Mouse (Mus musculus) forebrain, embryonic 15.5 days (tissue): ENCODE measurements around the gene Smco4. TPM values are rescaled to one million over a fixed set of nuclear protein-coding genes. Genes with fewer than 3 reads are reported as not detected.

Experiments
- ATAC-seq: fragments of 200-750 bp; cut with Nextera tagmentation; replicated peaks from 2 replicates; pipeline ENCODE4 v1.8.0; 2017; ENCODE audit warnings: mild to moderate bottlenecking, moderate TSS enrichment, moderate library complexity
- H3K27ac ChIP-seq: fragments of 300-500 bp; sonication (generic); replicated peaks from 2 replicates; pipeline ENCODE4 v1.5.1; 2015; ENCODE audit warnings: mild to moderate bottlenecking, inconsistent platforms
- H3K27me3 ChIP-seq: fragments of 300-500 bp; sonication (generic); 2 replicates; pipeline ENCODE4 v1.6.1; 2015; ENCODE audit warnings: inconsistent platforms
- H3K36me3 ChIP-seq: fragments of 300-500 bp; sonication (generic); 2 replicates; pipeline ENCODE4 v1.6.1; 2015; ENCODE audit warnings: mild to moderate bottlenecking, inconsistent platforms
- H3K4me1 ChIP-seq: fragments of 300-500 bp; sonication (generic); 2 replicates; pipeline ENCODE4 v1.6.1; 2015; ENCODE audit warnings: inconsistent platforms
- H3K4me2 ChIP-seq: fragments of 300-500 bp; sonication (generic); replicated peaks from 2 replicates; pipeline ENCODE4 v1.6.1; 2015; ENCODE audit warnings: mild to moderate bottlenecking, inconsistent platforms
- H3K4me3 ChIP-seq: fragments of 300-500 bp; sonication (generic); 2 replicates; pipeline ENCODE4 v1.5.1; 2015; ENCODE audit warnings: mild to moderate bottlenecking, inconsistent platforms
- H3K9ac ChIP-seq: fragments of 300-500 bp; sonication (generic); replicated peaks from 2 replicates; pipeline ENCODE4 v1.6.1; 2015; ENCODE audit warnings: mild to moderate bottlenecking, inconsistent platforms
- H3K9me3 ChIP-seq: fragments of 300-500 bp; sonication (generic); 2 replicates; pipeline ENCODE4 v1.6.1; 2016; ENCODE audit warnings: inconsistent platforms
- WGBS: fragments of 180-500 bp; shearing (Covaris S2); methylation state at CpG from one replicate; pipeline ENCODE4 v1.1.7; 2015; ENCODE audit warnings: mixed read lengths; 5-methylcytosine and 5-hydroxymethylcytosine counted together
- polyA plus RNA-seq: library from polyadenylated mRNA; unstranded; fragments of >200 nt; fragmentation: Nextera tagmentation; extraction: Ambion mirVana; gene quantifications from 2 replicates; pipeline ENCODE4 v1.2.1, GENCODE M21; 2015

Smco4 gene
- polyA plus RNA-seq, 1 experiment from 2014 or later, result 1.6 TPM

DNA sequence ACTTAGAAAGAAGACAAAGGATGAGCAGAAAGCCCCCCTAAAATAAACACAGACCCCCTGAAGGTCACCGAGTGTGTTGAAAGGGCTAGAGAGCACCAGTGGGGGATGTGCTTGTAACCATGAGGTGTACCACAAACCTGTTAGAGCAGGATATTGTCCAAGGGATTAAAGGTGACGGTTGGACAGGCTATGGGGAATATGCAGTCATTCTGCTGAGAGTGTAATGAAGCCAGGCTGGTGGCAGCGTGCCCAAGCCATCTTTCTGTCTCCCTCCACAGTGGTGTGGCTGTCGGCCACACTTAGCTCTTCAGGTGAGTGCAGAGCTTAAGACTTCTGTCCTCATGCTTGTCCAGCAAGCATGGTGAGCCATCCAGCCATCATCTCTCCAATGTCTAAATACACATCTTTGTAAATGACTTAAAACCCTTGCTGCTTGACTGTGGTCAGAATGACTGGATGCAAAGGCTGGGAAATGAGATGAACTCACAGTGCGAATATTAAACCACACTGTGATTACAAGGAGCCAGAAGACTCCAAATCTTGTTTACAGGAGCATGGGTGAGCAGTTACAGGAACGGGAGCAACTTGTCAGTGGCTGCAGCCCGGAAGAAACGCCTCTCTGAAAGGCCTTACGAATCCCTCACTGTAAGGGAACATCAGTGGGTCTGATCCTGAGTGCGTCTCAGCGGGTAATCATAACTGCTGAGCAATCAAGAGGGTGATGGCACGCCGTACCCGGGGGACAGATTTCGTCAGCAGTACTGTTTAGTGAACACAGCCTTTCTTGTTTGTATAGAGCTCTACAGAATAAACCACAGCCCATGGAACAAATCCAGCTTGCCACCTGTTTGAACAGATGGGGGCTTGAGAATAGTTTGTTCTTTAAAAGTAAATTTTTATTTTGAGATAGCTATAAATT, 59.0 kb downstream of the Smco4 start:
- H3K4me1 ChIP-seq, result peaks cover 9% of the 10 kb centered on the region
- no peaks in the 10 kb centered on the region for H3K36me3 ChIP-seq
- ATAC-seq, result peak; percentile 57; the same call in 1 of the 2 replicates
- H3K27ac ChIP-seq, result no peak overlapping the region
- H3K9me3 ChIP-seq, result no peaks in the 10 kb centered on the region
- H3K9ac ChIP-seq, result no peak overlapping the region
- H3K4me2 ChIP-seq, result no peak overlapping the region
- no peaks in the 10 kb centered on the region for H3K27me3 ChIP-seq
- 65% methylated on average over 15 of the region's 15 CpGs for WGBS
- no peak overlapping the region for H3K4me3 ChIP-seq

DNA sequence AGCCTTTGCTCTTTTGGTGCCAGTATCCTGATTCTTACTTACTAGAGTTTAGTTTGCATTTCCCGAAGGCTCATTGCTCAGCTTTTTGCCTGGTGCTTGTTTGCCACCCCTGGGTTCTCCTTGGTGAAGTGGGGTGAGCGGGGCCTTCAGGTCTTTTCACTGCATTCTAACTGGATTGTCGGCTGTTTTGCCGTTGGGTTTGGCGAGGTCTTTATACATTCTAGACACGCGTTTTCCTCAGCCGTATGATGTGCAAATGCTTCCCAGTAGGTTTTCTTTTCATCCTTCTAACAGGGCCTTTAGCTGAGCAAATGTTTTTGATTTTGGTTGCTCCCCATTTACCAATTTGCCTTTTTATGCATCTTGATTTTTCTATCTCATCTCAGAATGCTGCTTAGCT, 60.1 kb downstream of the Smco4 start:
- Histone ChIP-seq H3K4me2 (no peak overlapping the region), H3K27me3 (no peaks in the 10 kb centered on the region), H3K9ac (no peak overlapping the region), H3K36me3 (no peaks in the 10 kb centered on the region), H3K4me3 (no peak overlapping the region), H3K9me3 (no peaks in the 10 kb centered on the region), H3K27ac (no peak overlapping the region; the same call in 1 of the 2 replicates), H3K4me1 (peaks cover 9% of the 10 kb centered on the region)
- peak; percentile 27; the same call in 1 of the 2 replicates for ATAC-seq
- WGBS, result 53% methylated on average over 8 of the region's 8 CpGs

DNA sequence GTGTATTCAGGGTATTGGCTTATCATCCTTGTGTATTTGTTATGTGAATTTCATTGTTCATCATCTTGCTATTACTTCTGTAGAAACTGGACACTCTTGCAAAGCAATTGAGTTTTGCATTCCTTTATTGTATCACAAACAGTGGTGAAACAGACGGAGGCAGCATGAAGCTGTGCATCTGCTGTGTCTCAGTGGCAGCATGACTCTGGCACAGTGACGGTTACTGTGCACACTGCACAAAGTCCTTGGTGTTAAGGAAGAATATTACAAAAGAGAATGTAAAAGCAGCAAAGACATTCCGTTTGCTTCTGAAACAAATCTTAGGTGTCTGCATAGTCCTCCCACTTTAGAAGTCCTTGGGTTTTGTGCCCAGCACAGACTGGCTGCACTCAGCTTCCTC, 67.2 kb downstream of the Smco4 start:
- H3K9ac ChIP-seq, result no peak overlapping the region
- H3K27ac ChIP-seq, result no peak overlapping the region
- H3K9me3 ChIP-seq, result no peaks in the 10 kb centered on the region
- H3K36me3 ChIP-seq, result no peaks in the 10 kb centered on the region
- no peak for ATAC-seq
- no peaks in the 10 kb centered on the region for H3K4me1 ChIP-seq
- WGBS, result 64% methylated on average over 3 of the region's 3 CpGs
- H3K27me3 ChIP-seq, result no peaks in the 10 kb centered on the region
- H3K4me2 ChIP-seq, result no peak overlapping the region
- H3K4me3 ChIP-seq, result no peak overlapping the region

DNA sequence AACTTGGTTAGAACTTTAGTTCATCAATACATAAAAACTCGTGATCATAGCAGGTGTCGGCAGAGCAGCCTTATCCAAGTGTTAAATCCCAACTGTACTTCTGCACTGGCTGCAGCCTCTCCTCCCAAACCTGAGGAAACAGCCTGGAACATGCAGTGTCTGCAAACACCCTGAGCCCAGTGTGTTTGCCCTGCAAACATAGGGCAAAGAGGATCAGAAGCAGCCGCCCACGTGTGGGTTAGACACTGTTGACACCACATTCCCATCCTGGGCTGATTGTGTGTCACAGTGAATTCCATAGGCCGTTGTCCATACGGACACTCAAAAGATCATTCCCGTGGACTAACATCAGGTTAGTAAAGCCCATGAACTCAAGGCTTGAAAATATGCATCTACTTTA, 69.1 kb downstream of the Smco4 start:
- no peaks in the 10 kb centered on the region for H3K4me1 ChIP-seq
- no peak overlapping the region for H3K4me3 ChIP-seq
- no peaks in the 10 kb centered on the region for H3K9me3 ChIP-seq
- H3K36me3 ChIP-seq, result no peaks in the 10 kb centered on the region
- no peaks in the 10 kb centered on the region for H3K27me3 ChIP-seq
- WGBS, result 89% methylated on average over 7 of the region's 7 CpGs
- H3K27ac ChIP-seq, result no peak overlapping the region
- H3K9ac ChIP-seq, result no peak overlapping the region
- no peak overlapping the region for H3K4me2 ChIP-seq
- no peak for ATAC-seq

DNA sequence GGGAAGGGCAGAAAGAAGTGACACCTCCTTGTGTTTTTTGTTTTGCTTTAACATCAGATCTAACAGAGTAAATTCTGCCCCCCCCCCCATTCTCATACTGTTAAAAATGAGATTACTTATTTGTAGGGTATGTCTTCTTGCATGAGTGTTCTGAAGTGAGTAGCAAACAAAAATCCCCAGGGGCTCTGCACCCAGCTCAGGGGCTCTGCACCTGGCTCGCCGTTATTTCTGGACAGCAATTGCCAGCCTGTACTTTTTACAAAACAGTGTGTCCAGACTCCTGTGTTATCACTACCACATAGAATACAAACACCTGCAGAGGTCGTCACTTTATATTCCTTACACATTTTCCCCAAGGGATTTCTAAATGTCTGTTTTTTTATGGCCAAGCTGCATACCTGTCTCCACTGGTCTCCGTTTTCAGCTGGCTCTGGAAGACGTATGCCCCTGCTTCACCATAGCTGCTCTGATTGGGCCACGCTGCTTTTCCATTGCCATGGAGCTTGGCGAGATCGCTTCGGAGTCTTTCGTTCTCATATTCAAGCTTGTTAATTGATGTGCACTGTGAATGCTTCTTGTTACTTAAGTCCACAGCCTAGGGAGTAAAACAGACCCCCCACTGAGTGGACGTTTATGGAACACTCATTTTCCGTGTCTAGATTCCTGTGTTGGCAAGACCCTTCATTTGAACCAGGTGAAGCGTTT, 81.7 kb downstream of the Smco4 start:
- H3K27ac ChIP-seq, result no peak overlapping the region
- no peaks in the 10 kb centered on the region for H3K4me1 ChIP-seq
- 50% methylated on average over 13 of the region's 13 CpGs for WGBS
- H3K9ac ChIP-seq, result no peak overlapping the region
- ATAC-seq, result no peak
- no peaks in the 10 kb centered on the region for H3K27me3 ChIP-seq
- H3K4me3 ChIP-seq, result no peak overlapping the region
- no peaks in the 10 kb centered on the region for H3K9me3 ChIP-seq
- no peaks in the 10 kb centered on the region for H3K36me3 ChIP-seq
- H3K4me2 ChIP-seq, result no peak overlapping the region

DNA sequence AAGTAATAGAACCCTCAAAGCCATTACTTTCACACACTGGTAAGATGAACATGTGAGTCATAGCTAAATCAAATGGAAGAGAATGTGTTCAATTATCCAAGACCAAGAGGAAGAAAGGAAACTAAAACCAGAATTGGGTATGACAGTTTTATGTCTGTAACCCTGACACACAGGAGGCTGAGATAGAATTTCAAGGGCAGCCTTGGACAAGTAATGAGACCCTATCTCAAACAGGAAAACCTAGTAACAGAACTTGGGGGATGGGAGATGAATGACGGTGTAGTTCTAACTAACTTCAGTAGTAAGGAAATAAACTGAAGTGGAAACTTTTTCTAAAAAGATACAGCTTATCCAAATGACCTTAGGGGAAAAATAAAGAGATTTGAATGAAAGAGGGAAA, 85.2 kb downstream of the Smco4 start:
- H3K4me3 ChIP-seq, result no peak overlapping the region
- H3K36me3 ChIP-seq, result no peaks in the 10 kb centered on the region
- H3K4me1 ChIP-seq, result no peaks in the 10 kb centered on the region
- no peaks in the 10 kb centered on the region for H3K9me3 ChIP-seq
- H3K9ac ChIP-seq, result no peak overlapping the region
- H3K4me2 ChIP-seq, result no peak overlapping the region
- H3K27ac ChIP-seq, result no peak overlapping the region
- ATAC-seq, result no peak
- 92% methylated on average over 1 of the region's 1 CpGs for whole genome bisulfite sequencing
- H3K27me3 ChIP-seq, result no peaks in the 10 kb centered on the region

DNA sequence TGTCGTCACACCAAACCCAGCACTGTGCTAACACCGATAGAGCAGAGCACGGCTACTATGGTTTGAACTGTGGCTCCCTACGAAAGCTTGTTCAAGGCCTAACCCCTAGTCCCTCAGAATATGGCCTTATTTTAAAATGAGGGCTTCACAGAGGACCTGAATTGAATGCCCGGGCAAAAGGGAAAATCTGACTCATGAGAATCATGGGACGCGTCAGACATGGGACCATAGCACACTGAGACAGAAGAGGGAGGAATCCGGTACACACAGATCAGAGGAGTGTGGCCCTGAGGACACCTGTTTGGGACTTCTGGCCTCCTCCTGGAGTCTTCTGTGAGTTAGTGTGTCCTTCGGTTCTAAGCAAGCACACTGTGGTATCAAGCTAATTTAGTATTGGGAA, 85.7 kb downstream of the Smco4 start:
- Histone ChIP-seq H3K4me2 (no peak overlapping the region), H3K27ac (no peak overlapping the region), H3K27me3 (no peaks in the 10 kb centered on the region), H3K9ac (no peak overlapping the region), H3K4me1 (no peaks in the 10 kb centered on the region), H3K36me3 (no peaks in the 10 kb centered on the region), H3K9me3 (no peaks in the 10 kb centered on the region), H3K4me3 (no peak overlapping the region)
- no peak for ATAC-seq
- 94% methylated on average over 9 of the region's 9 CpGs for WGBS

DNA sequence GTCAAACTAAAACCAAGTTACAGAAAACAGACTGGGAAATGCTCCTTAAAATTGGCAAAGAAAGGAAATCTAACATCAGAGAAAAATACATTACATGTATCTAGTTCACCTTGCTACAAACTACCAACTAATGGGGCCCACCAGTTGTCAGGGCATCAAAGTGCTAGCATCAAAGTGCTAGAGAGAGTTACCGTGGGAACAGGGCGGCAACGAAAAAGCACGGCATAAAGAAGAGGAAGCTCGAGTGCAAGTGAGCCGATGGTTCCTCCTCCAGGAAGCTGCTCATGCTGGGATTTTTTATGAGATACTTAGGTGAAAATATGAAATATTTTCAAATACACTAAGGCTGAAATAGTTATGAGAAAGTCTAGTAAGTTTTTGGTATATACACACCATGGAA, 86.9 kb downstream of the Smco4 start:
- H3K27ac ChIP-seq, result no peak overlapping the region
- H3K4me1 ChIP-seq, result no peaks in the 10 kb centered on the region
- H3K4me2 ChIP-seq, result no peak overlapping the region
- H3K36me3 ChIP-seq, result no peaks in the 10 kb centered on the region
- no peak overlapping the region for H3K9ac ChIP-seq
- H3K4me3 ChIP-seq, result no peak overlapping the region
- H3K27me3 ChIP-seq, result no peaks in the 10 kb centered on the region
- WGBS, result 58% methylated on average over 6 of the region's 6 CpGs
- no peak for ATAC-seq
- no peaks in the 10 kb centered on the region for H3K9me3 ChIP-seq

DNA sequence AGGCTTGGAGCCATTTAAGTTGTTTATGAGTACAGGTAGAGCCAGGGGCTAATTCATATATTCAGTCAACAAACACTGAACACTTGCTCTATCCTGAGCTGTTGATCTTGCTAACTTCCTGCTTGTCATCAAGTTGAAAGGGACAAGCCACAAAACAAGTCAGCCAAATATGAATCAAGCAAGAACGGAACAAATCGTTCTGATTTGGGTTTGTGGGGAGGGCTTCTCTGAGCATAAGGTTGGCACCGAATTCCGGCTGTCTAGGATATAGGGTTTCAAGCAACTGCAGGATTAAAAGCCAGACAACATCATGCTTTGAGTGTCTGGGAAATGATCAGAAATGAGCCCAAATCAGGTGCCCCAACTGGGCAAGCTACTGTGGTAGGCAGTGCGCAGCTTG, 88.8 kb downstream of the Smco4 start:
- Histone ChIP-seq H3K36me3 (no peaks in the 10 kb centered on the region), H3K4me2 (no peak overlapping the region), H3K4me3 (no peak overlapping the region), H3K9me3 (no peaks in the 10 kb centered on the region), H3K4me1 (no peaks in the 10 kb centered on the region), H3K27me3 (no peaks in the 10 kb centered on the region), H3K9ac (no peak overlapping the region), H3K27ac (no peak overlapping the region)
- 94% methylated on average over 5 of the region's 5 CpGs for WGBS
- ATAC-seq, result no peak

DNA sequence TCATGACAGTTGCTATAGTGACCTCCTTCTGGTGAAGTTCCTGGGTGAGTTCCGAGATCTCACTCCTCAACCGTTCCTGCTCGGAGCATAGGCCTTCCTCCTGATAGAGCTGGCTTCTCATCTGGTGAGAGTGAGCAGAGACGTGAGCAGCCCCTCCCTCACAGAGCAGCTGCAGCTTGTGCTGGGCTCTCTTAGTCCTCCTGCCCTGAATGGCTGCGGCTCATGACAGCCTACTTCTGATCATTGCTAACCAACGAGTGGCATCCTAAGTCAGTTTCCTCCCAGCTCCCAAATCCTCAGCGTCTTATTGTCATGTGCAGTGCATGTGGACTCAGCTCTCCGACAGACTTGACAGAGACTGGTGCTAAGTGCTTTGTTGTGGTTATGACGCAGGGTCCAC, 91.0 kb downstream of the Smco4 start:
- no peak for ATAC-seq
- H3K36me3 ChIP-seq, result no peaks in the 10 kb centered on the region
- WGBS, result 87% methylated on average over 9 of the region's 9 CpGs
- no peak overlapping the region for H3K27ac ChIP-seq
- no peaks in the 10 kb centered on the region for H3K4me1 ChIP-seq
- H3K4me3 ChIP-seq, result no peak overlapping the region
- H3K27me3 ChIP-seq, result no peaks in the 10 kb centered on the region
- no peak overlapping the region for H3K9ac ChIP-seq
- H3K4me2 ChIP-seq, result no peak overlapping the region
- no peaks in the 10 kb centered on the region for H3K9me3 ChIP-seq

DNA sequence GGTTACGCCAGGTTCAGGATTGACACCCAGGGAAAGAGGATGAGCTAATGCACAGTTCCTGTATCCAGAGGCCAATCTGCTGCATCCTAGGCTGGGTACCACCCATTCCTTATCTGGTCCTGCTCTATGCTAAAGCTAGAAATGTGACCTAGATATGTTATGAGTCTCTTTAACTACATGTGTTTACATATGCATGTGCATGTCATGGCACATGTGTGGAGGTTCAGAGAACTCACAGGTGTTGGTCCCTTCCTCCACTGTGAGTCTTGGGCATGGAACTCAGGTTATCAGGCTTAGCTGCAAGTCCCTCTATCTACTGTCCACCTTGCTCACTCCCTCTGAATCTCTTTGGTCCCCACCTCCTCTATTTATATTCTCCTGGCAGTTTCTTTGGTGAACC, 92.7 kb downstream of the Smco4 start:
- Histone ChIP-seq H3K9ac (no peak overlapping the region), H3K4me2 (no peak overlapping the region), H3K36me3 (no peaks in the 10 kb centered on the region), H3K27ac (no peak overlapping the region), H3K4me3 (no peak overlapping the region), H3K9me3 (no peaks in the 10 kb centered on the region), H3K27me3 (no peaks in the 10 kb centered on the region), H3K4me1 (no peaks in the 10 kb centered on the region)
- WGBS, result 91% methylated on average over 1 of the region's 1 CpGs
- no peak for ATAC-seq

DNA sequence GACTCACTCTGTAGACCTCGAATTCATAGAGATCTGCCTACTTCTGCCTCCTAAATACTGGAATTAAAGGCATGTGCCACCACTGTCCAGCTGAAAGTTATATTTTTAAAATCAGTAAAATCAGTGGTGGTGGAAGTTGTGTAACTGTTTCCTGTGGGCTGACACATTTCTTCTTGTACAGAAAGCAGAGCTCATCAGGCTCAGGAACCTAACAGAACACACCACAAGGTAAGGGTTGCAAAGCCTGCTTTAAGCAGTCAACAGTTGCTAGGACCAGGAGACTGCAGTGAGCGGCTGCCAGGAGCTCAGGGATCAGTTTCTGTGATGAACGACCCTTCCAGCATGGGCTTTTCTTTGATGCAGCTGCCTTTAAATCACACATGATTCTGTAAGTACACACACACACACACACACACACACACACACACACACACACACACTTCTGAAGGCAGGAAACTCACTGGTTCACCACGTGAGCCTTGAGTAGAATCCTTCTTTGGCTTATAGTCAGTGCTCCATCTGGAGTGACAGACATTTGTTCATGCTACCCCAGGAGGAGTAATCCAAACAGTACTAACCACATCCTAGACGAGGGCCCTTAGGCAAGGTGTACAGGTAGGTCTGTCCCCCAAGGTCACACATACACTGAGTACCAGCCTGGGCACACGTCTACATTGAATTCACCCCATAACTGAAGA, 94.1 kb downstream of the Smco4 start:
- WGBS, result 71% methylated on average over 6 of the region's 6 CpGs
- Histone ChIP-seq H3K36me3 (no peaks in the 10 kb centered on the region), H3K4me1 (no peaks in the 10 kb centered on the region), H3K4me2 (no peak overlapping the region), H3K27me3 (no peaks in the 10 kb centered on the region), H3K9me3 (no peaks in the 10 kb centered on the region), H3K27ac (no peak overlapping the region), H3K4me3 (no peak overlapping the region), H3K9ac (no peak overlapping the region)
- peak; percentile 67; the same call in 1 of the 2 replicates for ATAC-seq
